Mouse (Mus musculus) cerebellum, adult 8-10 months (tissue): ENCODE measurements around the gene Negr1.
A peak's percentile ranks its signal among the peaks of the same experiment; 100 is the strongest.
"Not testable (repeated sequence)": the region's sequence is repeated elsewhere in the genome, so short reads cannot be mapped to it uniquely, and the experiment has no call there.

Source experiments
- DNase-seq: peaks from one replicate; pipeline ENCODE4 v3.0.0; 2022

The Negr1 gene

GRCm38 (mm10) chr3:157036016-157036415, 474.4 kb downstream of the Negr1 start:
- no peak for DNase-seq

GRCm38 (mm10) chr3:157036568-157036967, 475.0 kb downstream of the Negr1 start:
- DNase-seq: no peak

GRCm38 (mm10) chr3:157040619-157041018, 479.0 kb downstream of the Negr1 start:
- no peak for DNase-seq

GRCm38 (mm10) chr3:157044565-157044964, 483.0 kb downstream of the Negr1 start:
- DNase-seq: peak; percentile 32

GRCm38 (mm10) chr3:157064438-157064837, 502.8 kb downstream of the Negr1 start:
- DNase-seq: not testable (repeated sequence)

GRCm38 (mm10) chr3:157066331-157066730, 504.7 kb downstream of the Negr1 start:
- no peak for DNase-seq

- no peak for DNase-seq
Measured at GRCm38 (mm10) chr3:157079250-157079965, 517.8 kb downstream of the Negr1 start.

- DNase-seq: no peak
Measured at GRCm38 (mm10) chr3:157079966-157080306, 518.3 kb downstream of the Negr1 start.

- no peak for DNase-seq
Measured at GRCm38 (mm10) chr3:157080585-157080984, 519.0 kb downstream of the Negr1 start.

- DNase-seq: no peak
Measured at GRCm38 (mm10) chr3:157082808-157083784, 521.5 kb downstream of the Negr1 start.

- DNase-seq: peak; percentile 83
Measured at GRCm38 (mm10) chr3:157085180-157085579, 523.6 kb downstream of the Negr1 start.

- no peak for DNase-seq
Measured at GRCm38 (mm10) chr3:157090051-157090450, 528.5 kb downstream of the Negr1 start.

- no peak for DNase-seq
Measured at GRCm38 (mm10) chr3:157096284-157096683, 534.7 kb downstream of the Negr1 start.

- DNase-seq: no peak
Measured at GRCm38 (mm10) chr3:157097514-157097913, 535.9 kb downstream of the Negr1 start.

GRCm38 (mm10) chr3:157098417-157098816, 536.8 kb downstream of the Negr1 start:
- DNase-seq: no peak

- no peak for DNase-seq
Measured at GRCm38 (mm10) chr3:157104866-157105579, 543.4 kb downstream of the Negr1 start.

GRCm38 (mm10) chr3:157105580-157106264, 544.1 kb downstream of the Negr1 start:
- no peak for DNase-seq

- DNase-seq: no peak
Measured at GRCm38 (mm10) chr3:157108156-157108555, 546.6 kb downstream of the Negr1 start.

GRCm38 (mm10) chr3:157109308-157109707, 547.7 kb downstream of the Negr1 start:
- peak; percentile 79 for DNase-seq

- peak; percentile 66 for DNase-seq
Measured at GRCm38 (mm10) chr3:157115105-157115760, 553.6 kb downstream of the Negr1 start.

- no peak for DNase-seq
Measured at GRCm38 (mm10) chr3:157116024-157116423, 554.4 kb downstream of the Negr1 start.

- no peak for DNase-seq
Measured at GRCm38 (mm10) chr3:157119916-157120315, 558.3 kb downstream of the Negr1 start.
